Mouse (Mus musculus) heart, embryonic 16.5 days (tissue): ENCODE data around the gene Marc1. TPM values are rescaled to one million over a fixed set of nuclear protein-coding genes. Genes with fewer than 3 reads are reported as not detected.

ENCODE experiments used
- ATAC-seq: fragments of 200-750 bp; cut with Nextera tagmentation; replicated peaks from 2 replicates; pipeline ENCODE4 v1.8.0; 2017; ENCODE audit warnings: moderate number of reproducible peaks; ENCODE audit not compliant: insufficient read depth, low FRiP score; ENCODE audit errors: extremely low read depth
- H3K27ac ChIP-seq: fragments of 300-500 bp; sonication (generic); 2 replicates; pipeline ENCODE4 v1.5.1; 2014; ENCODE audit warnings: mild to moderate bottlenecking, low read length, control low read depth, moderate library complexity
- H3K27me3 ChIP-seq: fragments of 300-500 bp; sonication (generic); 2 replicates; pipeline ENCODE4 v1.6.1; 2014; ENCODE audit warnings: low read length, mixed read lengths; ENCODE audit not compliant: control insufficient read depth, insufficient read depth
- H3K36me3 ChIP-seq: fragments of 300-500 bp; sonication (generic); 2 replicates; pipeline ENCODE4 v1.6.1; 2014; ENCODE audit not compliant: control insufficient read depth, insufficient read depth
- H3K4me1 ChIP-seq: fragments of 300-500 bp; sonication (generic); 2 replicates; pipeline ENCODE4 v1.6.1; 2014; ENCODE audit warnings: low read length, mixed read lengths; ENCODE audit not compliant: control insufficient read depth, insufficient read depth
- H3K4me2 ChIP-seq: fragments of 300-500 bp; sonication (generic); 2 replicates; pipeline ENCODE4 v1.6.1; 2014; ENCODE audit warnings: low read depth, mild to moderate bottlenecking, control low read depth, low read length
- H3K4me3 ChIP-seq: fragments of 300-500 bp; sonication (generic); 2 replicates; pipeline ENCODE4 v1.5.1; 2014; ENCODE audit warnings: mild to moderate bottlenecking, control low read depth, low read length
- H3K9ac ChIP-seq: fragments of 300-500 bp; sonication (generic); 2 replicates; pipeline ENCODE4 v1.6.1; 2014; ENCODE audit warnings: low read length, control low read depth
- H3K9me3 ChIP-seq: fragments of 300-500 bp; sonication (generic); replicated peaks from 2 replicates; pipeline ENCODE4 v1.6.1; 2016; ENCODE audit warnings: low read length; ENCODE audit not compliant: control insufficient read depth
- WGBS: fragments of 180-500 bp; shearing (Covaris S2); extraction: QIAGEN DNeasy Blood & Tissue Kit; methylation state at CpG from one replicate; pipeline ENCODE4 v1.1.7; 2014; 5-methylcytosine and 5-hydroxymethylcytosine counted together
- polyA plus RNA-seq: library from polyadenylated mRNA; unstranded; fragments of >200 nt; fragmentation: Nextera tagmentation; extraction: Ambion mirVana; gene quantifications from 2 replicates; pipeline ENCODE4 v1.2.1, GENCODE M21; 2015

The Marc1 gene
- polyA plus RNA-seq, 1 experiment from 2014 or later = 0.29 TPM

DNA sequence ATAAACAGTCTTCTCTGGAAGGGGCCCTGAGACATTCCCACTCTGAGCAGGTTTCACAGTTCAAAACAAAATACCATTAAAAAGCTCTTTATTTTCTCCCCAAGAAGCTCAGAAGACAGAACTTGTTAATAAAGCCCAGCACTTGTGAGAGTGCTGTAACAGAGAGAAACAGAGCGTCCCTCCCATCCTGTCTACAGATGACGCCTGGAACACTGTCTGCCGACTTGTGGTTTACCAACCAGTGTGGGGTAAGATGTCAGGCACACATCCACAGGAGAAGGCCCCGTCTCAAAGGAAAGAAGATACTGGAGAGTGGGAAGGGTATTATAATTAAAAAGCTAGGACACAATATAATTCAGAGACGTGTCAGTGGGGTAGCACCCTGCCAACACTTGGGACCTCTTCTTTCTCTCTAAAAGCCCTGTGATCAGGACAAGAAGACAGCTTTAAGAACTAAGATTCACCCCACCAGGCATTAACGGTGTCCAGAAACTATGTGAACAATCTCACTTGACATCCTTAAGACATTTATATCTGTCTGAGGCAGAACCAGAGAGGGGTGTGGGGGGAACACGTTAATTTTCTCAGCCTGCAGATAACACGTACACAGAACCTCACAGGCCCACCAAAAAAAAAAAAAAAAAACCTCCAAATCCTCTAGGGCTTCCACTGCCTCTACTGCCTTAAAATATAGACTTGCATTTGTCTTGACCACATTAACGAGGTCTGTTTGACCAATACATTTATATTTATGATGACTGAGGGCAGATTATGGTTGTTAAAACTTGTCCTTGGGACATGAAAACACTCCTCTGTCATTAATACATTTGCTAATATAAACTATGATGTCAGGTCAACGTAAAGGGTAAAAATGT, 29.6 kb downstream of the Marc1 start:
- H3K9me3 ChIP-seq = no peaks in the 10 kb centered on the region
- no peak overlapping the region for H3K9ac ChIP-seq
- 58% methylated on average over 10 of the region's 10 CpGs for WGBS
- H3K27ac ChIP-seq = no peak overlapping the region
- no peak overlapping the region for H3K4me2 ChIP-seq
- no peak for ATAC-seq
- H3K36me3 ChIP-seq = no peaks in the 10 kb centered on the region
- H3K27me3 ChIP-seq = no peaks in the 10 kb centered on the region
- no peak overlapping the region for H3K4me3 ChIP-seq
- H3K4me1 ChIP-seq = no peaks in the 10 kb centered on the region

DNA sequence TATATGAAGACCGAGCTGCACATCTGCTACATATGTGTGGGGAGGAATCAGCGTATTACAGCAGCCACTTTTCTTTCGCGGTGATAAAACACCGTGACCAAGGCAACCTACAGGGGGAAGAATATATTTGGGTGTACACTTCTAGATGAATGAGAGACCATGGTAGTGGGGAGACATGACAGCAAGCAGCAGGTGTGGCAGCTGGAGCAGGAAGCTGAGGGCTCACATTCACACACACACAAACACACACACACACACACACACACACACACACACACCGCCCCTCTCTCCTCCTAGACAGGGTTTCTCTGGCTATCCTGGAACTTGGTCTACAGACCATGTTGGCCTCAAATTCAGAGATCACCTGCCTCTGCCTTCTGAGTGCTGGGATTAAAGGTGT, 33.0 kb downstream of the Marc1 start:
- no peak overlapping the region for H3K9ac ChIP-seq
- no peak overlapping the region for H3K4me2 ChIP-seq
- H3K27me3 ChIP-seq = no peaks in the 10 kb centered on the region
- WGBS = 85% methylated on average over 6 of the region's 6 CpGs
- H3K36me3 ChIP-seq = no peaks in the 10 kb centered on the region
- H3K9me3 ChIP-seq = no peaks in the 10 kb centered on the region
- ATAC-seq = no peak
- no peaks in the 10 kb centered on the region for H3K4me1 ChIP-seq
- H3K4me3 ChIP-seq = no peak overlapping the region
- no peak overlapping the region for H3K27ac ChIP-seq

DNA sequence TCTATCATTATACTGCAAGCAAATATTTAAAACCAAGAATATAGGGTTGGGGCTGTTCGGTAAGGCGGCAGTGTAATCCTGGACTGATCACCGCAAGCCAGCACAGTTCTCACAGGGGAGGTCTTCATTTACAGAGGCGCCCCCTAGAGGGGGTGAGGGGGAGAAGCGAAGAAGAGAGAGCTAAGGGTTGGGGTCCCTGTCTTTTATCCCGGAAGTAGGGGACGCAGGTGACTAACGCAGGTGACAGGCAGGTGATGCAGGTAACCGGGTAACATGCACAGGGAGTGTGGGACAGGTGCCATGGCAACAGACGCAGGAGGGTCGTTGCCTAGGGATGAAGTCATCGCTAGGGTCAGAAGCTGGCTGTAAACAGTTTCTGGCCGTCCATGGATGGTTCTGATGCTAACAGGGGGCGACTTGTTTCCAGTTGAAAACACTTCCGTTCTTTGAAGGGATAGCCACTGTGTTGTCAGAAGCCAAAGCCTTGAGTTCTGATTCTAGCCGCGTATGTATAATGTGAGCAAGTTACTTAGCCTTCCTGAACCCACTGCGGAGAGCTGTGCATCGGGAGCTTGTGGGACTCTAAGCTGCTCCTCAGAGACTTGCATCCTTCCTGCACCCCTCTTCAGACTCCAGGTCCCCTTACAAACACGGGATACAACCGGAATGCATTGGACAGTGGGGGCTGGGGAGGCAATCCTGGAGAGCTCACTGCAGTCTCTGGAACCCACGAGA, 33.9 kb downstream of the Marc1 start:
- Histone ChIP-seq H3K4me1 (no peaks in the 10 kb centered on the region), H3K27me3 (no peaks in the 10 kb centered on the region), H3K9ac (no peak overlapping the region), H3K27ac (no peak overlapping the region), H3K36me3 (no peaks in the 10 kb centered on the region), H3K4me2 (no peak overlapping the region), H3K9me3 (no peaks in the 10 kb centered on the region), H3K4me3 (no peak overlapping the region)
- 31% methylated on average over 22 of the region's 22 CpGs for WGBS
- ATAC-seq = no peak

DNA sequence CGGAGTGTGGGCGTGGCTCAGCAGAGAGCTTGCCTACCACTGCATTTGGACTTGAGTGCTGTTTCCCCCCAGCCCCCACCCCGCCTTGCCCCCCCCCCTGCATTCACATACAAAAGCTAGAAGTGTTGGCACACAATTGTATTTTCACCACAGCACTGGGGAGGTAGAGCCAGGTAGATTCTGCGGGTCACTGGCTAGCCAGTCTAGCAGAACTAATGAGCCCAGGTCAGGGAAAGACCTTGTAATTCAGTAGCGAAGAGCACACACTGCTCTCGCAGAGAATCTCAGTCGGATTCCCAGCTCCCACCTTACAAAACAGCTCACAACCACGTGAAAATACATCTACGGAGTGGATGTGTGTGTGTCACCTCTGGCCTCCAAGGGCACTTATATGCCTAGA, 35.8 kb downstream of the Marc1 start:
- H3K27me3 ChIP-seq = no peaks in the 10 kb centered on the region
- H3K4me3 ChIP-seq = no peak overlapping the region
- H3K36me3 ChIP-seq = no peaks in the 10 kb centered on the region
- H3K9me3 ChIP-seq = no peaks in the 10 kb centered on the region
- H3K9ac ChIP-seq = no peak overlapping the region
- 60% methylated on average over 9 of the region's 9 CpGs for WGBS
- no peak for ATAC-seq
- H3K27ac ChIP-seq = no peak overlapping the region
- H3K4me2 ChIP-seq = no peak overlapping the region
- peaks cover 14% of the 10 kb centered on the region for H3K4me1 ChIP-seq

DNA sequence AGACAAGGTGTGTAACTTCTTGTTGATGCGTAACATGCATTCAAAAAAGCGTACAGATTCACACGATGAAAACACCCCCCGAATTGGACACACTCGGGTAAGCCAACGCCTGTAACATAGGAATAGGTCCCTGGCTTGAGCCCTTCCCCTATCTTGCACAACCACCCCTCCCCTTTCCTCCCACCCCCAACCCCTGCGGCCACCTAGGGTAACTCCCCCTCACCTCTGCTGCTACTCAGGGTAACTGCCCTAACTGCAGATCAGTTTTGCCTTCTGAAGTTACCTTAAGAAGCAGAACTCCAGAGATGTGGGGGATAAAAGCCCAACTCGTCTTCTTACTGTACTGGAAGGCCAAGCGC, 39.2 kb downstream of the Marc1 start:
- WGBS = 9% methylated on average over 9 of the region's 9 CpGs
- Histone ChIP-seq H3K4me1 (peaks cover 14% of the 10 kb centered on the region), H3K9ac (no peak overlapping the region), H3K27me3 (no peaks in the 10 kb centered on the region), H3K4me3 (0 out of 2 replicates have a peak overlapping the region, but pooled peaks have one; percentile 27), H3K9me3 (no peaks in the 10 kb centered on the region; the same call in 1 of the 2 replicates), H3K27ac (no peak overlapping the region), H3K36me3 (no peaks in the 10 kb centered on the region), H3K4me2 (peak overlapping the region; percentile 62)
- ATAC-seq = no peak

DNA sequence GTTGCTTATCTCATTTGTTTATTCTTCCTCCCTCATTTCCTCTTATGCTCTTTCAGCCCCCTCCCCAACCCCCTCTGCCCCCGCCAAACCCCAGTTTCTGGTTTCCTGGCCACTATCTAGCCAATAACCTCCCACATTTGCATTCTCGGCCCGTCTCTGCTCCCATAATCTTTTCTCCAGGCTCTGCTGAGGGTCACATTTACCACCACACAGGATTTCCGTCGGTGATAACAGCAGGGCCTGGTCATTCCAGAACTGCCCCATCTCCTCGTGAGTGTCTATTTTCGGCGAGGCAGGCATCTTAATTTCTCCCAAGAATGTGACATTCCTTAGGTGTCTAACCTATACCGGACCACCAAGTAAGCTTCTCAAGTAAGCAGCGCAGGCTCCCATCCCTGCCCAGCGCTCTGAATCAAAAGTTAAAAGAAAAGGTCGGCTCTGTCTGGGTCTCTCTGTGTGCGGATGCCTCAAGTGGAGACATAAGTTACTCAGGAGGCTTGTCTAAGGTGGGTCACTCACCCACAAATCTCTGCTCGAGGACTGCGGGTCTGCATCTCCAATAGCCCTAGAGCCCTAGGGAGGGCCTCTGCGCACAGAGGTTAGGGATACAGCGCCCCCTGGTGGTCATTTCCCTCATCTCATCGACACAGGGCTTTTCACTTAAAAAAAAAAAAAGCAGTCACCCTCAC, 39.8 kb downstream of the Marc1 start:
- H3K4me1 ChIP-seq = peaks cover 14% of the 10 kb centered on the region
- H3K9me3 ChIP-seq = no peaks in the 10 kb centered on the region; the same call in 1 of the 2 replicates
- ATAC-seq = peak; percentile 63; the same call in 1 of the 2 replicates
- 7% methylated on average over 18 of the region's 18 CpGs for WGBS
- peak overlapping the region; percentile 27; the same call in 1 of the 2 replicates for H3K4me3 ChIP-seq
- H3K27me3 ChIP-seq = no peaks in the 10 kb centered on the region
- H3K4me2 ChIP-seq = peak overlapping the region; percentile 62
- H3K9ac ChIP-seq = peak overlapping the region; percentile 49
- no peaks in the 10 kb centered on the region for H3K36me3 ChIP-seq
- peak overlapping the region; percentile 72 for H3K27ac ChIP-seq

DNA sequence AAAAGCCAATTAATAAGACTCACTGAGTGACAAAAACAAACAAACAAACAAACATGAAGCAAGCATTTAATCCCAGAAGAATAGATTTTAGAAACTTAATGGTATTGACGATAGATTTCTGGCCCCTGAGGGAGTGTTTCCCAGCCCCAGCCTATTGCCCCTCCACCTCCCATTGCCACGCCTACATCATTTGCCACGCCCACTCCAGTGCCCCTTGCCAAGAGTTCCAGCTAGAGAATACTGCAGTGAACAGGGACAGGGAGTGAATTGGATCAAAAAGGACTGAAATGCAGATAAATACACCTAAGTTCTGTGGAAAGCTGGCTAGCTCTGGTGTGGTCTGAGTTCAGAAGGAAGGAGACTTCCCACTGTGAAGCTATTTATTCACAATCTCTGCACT, 47.2 kb downstream of the Marc1 start:
- Histone ChIP-seq H3K9me3 (no peaks in the 10 kb centered on the region), H3K4me3 (no peak overlapping the region), H3K9ac (no peak overlapping the region), H3K36me3 (no peaks in the 10 kb centered on the region), H3K27ac (no peak overlapping the region), H3K27me3 (no peaks in the 10 kb centered on the region), H3K4me1 (no peaks in the 10 kb centered on the region; the same call in 1 of the 2 replicates), H3K4me2 (no peak overlapping the region)
- WGBS = 43% methylated on average over 3 of the region's 3 CpGs
- ATAC-seq = no peak

DNA sequence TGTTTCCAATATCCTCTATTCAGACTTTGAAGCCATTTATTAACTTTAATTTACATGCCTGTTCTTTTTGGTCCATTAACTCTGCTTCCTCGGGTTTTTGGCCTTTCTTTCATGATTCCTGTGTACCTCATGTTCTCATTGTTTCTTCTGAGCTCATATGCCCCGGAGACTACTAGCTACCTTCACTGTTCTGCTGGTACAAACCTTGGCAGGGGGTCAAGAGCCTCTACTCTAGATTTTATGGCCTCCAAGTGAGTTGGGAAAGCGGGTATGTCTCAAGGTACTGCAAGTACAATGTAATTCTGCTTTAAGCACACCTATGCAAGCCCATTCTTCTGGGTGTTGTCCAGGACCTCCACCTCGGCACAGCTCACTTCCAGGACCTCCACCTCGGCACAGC, 48.2 kb downstream of the Marc1 start:
- H3K4me3 ChIP-seq = no peak overlapping the region
- ATAC-seq = no peak
- no peak overlapping the region for H3K27ac ChIP-seq
- no peaks in the 10 kb centered on the region for H3K27me3 ChIP-seq
- no peak overlapping the region for H3K9ac ChIP-seq
- H3K9me3 ChIP-seq = no peaks in the 10 kb centered on the region
- H3K4me1 ChIP-seq = no peaks in the 10 kb centered on the region; the same call in 1 of the 2 replicates
- H3K36me3 ChIP-seq = no peaks in the 10 kb centered on the region
- H3K4me2 ChIP-seq = no peak overlapping the region
- WGBS = 63% methylated on average over 5 of the region's 5 CpGs
